Comparison of ENCODE assay signal across 8 mouse cellular contexts in genomic region chr1:58393284-58394195, GRCm38 (mm10). TPM values are rescaled to one million over a fixed set of nuclear protein-coding genes. Genes with fewer than 3 reads are reported as not detected.
DNase-seq lines count a peak whose midpoint lies in the region; ATAC-seq and TF ChIP-seq lines count a peak whose summit lies in the region.

No protein-coding gene starts in this region.

- peaks cover 61% of the 10 kb centered on the region for H3K79me3 ChIP-seq in C2C12 (ENCODE audit: low read depth)

- peaks cover 46% of the 10 kb centered on the region for H3K36me3 ChIP-seq in C2C12 (ENCODE audit: control insufficient read depth, insufficient read depth)
- peaks cover 39% of the 10 kb centered on the region for H3K36me3 ChIP-seq in embryonic facial prominence, embryonic 13.5 days
- peaks cover 39% of the 10 kb centered on the region for H3K36me3 ChIP-seq in liver, embryonic 13.5 days
- peaks cover 13% of the 10 kb centered on the region; the same call in 1 of the 2 replicates for H3K36me3 ChIP-seq in stomach, embryonic 16.5 days (ENCODE audit: control insufficient read depth, insufficient read depth, low read length)

- peak overlapping the region; percentile 99 for H3K27ac ChIP-seq in embryonic facial prominence, embryonic 13.5 days
- peak overlapping the region; percentile 97 for H3K27ac ChIP-seq in liver, embryonic 13.5 days
- H3K27ac ChIP-seq in stomach, embryonic 16.5 days (ENCODE audit: low read length), result peak overlapping the region; percentile 98

- H3K27me3 ChIP-seq in C2C12 (ENCODE audit: control insufficient read depth, insufficient read depth, insufficient read length), result no peaks in the 10 kb centered on the region
- no peaks in the 10 kb centered on the region for H3K27me3 ChIP-seq in embryonic facial prominence, embryonic 13.5 days
- H3K27me3 ChIP-seq in liver, embryonic 13.5 days, result no peaks in the 10 kb centered on the region
- no peaks in the 10 kb centered on the region for H3K27me3 ChIP-seq in stomach, embryonic 16.5 days (ENCODE audit: control insufficient read depth, insufficient read depth, low read length)

- peak overlapping the region; percentile 99 for H3K9ac ChIP-seq in embryonic facial prominence, embryonic 13.5 days
- H3K9ac ChIP-seq in liver, embryonic 13.5 days, result peak overlapping the region; percentile 97
- peak overlapping the region; percentile 99 for H3K9ac ChIP-seq in stomach, embryonic 16.5 days (ENCODE audit: low read length)

- peak; percentile 27 to 35 for DNase-seq in adrenal gland, postnatal 4 days (ENCODE audit: low spot score in 2 of 2)
- peak; percentile 23 to 37 for DNase-seq in heart, adult 9 months (ENCODE audit: low spot score in 2 of 2)
- peak; percentile 43 to 49 for DNase-seq in kidney, adult 8-10 months
- DNase-seq in liver, embryonic 13.5 days, result peak; percentile 61
- peak; percentile 69 for DNase-seq in naive thymus-derived CD4-positive, alpha-beta T cell, adult 2 months (ENCODE audit: low read depth)

- WGBS in embryonic facial prominence, embryonic 13.5 days, result 2% methylated on average over 50 of the region's 90 CpGs
- under 1% methylated on average over 82 of the region's 90 CpGs for WGBS in liver, embryonic 13.5 days (ENCODE audit: insufficient replicate concordance)
- WGBS in stomach, embryonic 16.5 days, result under 1% methylated on average over 73 of the region's 90 CpGs

- no peak for TF ChIP-seq CTCF in C2C12 (IDR thresholded peaks at IDR 0.05; ENCODE audit: control insufficient read depth, insufficient read depth, insufficient read length)

- ATAC-seq in embryonic facial prominence, embryonic 13.5 days (ENCODE audit: insufficient number of reproducible peaks, insufficient read depth, low FRiP score, low TSS enrichment, low read depth), result peak; percentile 39
- ATAC-seq in liver, embryonic 13.5 days (ENCODE audit: low read depth), result peak; percentile 73
- ATAC-seq in stomach, embryonic 16.5 days (ENCODE audit: insufficient read depth, low FRiP score), result peak; percentile 42; the same call in 1 of the 2 replicates

- H3K9me3 ChIP-seq in embryonic facial prominence, embryonic 13.5 days, result no peaks in the 10 kb centered on the region
- no peaks in the 10 kb centered on the region for H3K9me3 ChIP-seq in liver, embryonic 13.5 days (replicated peaks)
- no peaks in the 10 kb centered on the region for H3K9me3 ChIP-seq in stomach, embryonic 16.5 days (replicated peaks; ENCODE audit: control insufficient read depth, low read length)

- peak overlapping the region; percentile 87 for H3K4me3 ChIP-seq in C2C12 (ENCODE audit: insufficient read depth, poor library complexity, severe bottlenecking)
- peak overlapping the region; percentile 91 for H3K4me3 ChIP-seq in embryonic facial prominence, embryonic 13.5 days
- H3K4me3 ChIP-seq in liver, embryonic 13.5 days (replicated peaks), result peak overlapping the region; percentile 95
- H3K4me3 ChIP-seq in stomach, embryonic 16.5 days (replicated peaks; ENCODE audit: low read length), result peak overlapping the region; percentile 84

- peak overlapping the region; percentile 83 for H3K4me2 ChIP-seq in embryonic facial prominence, embryonic 13.5 days
- peak overlapping the region; percentile 76 for H3K4me2 ChIP-seq in liver, embryonic 13.5 days
- peak overlapping the region; percentile 83 for H3K4me2 ChIP-seq in stomach, embryonic 16.5 days (ENCODE audit: low read depth, low read length)

- H3K79me2 ChIP-seq in C2C12 (ENCODE audit: control insufficient read depth, insufficient read depth), result peaks cover 77% of the 10 kb centered on the region

- peaks cover 22% of the 10 kb centered on the region for H3K4me1 ChIP-seq in embryonic facial prominence, embryonic 13.5 days
- H3K4me1 ChIP-seq in liver, embryonic 13.5 days (replicated peaks), result peaks cover 43% of the 10 kb centered on the region
- H3K4me1 ChIP-seq in stomach, embryonic 16.5 days (ENCODE audit: control insufficient read depth, insufficient read depth, low read length), result peaks cover 9% of the 10 kb centered on the region

- peak overlapping the region; percentile 96 for H3ac ChIP-seq in C2C12 (ENCODE audit: control insufficient read depth, insufficient read length, low read depth)

TF ChIP-seq in C2C12, 6 proteins besides CTCF, POLR2A, EP300 and RAD21:
- TF ChIP-seq FOSL1 (IDR thresholded peaks at IDR 0.05; ENCODE audit: insufficient read depth, low read length, poor library complexity, severe bottlenecking) (no peak), USF1 (IDR thresholded peaks at IDR 0.05; ENCODE audit: low read depth) (no peak), MAX (IDR thresholded peaks at IDR 0.05) (no peak), MYOG (IDR thresholded peaks at IDR 0.05; ENCODE audit: control insufficient read depth, extremely low read depth, insufficient read length) (no peak), CEBPB (IDR thresholded peaks at IDR 0.05; ENCODE audit: low read depth) (no peak), MYOD1 (IDR thresholded peaks at IDR 0.05; ENCODE audit: control insufficient read depth, insufficient read length, low read depth) (no peak)

RNA-seq across cellular contexts. Expression of gene Bzw1, which starts 0.8 kb away (rescaled TPM):
- 79.2 TPM for polyA plus RNA-seq in C2C12 (2012; fragmentation: generic; extraction: Trizol)
- 100 to 1,000 TPM; 180 to 189 TPM for total RNA-seq in adrenal gland, postnatal 4 days (2021)
- polyA plus RNA-seq in embryonic facial prominence, embryonic 13.5 days (2015; fragmentation: Nextera tagmentation; extraction: Ambion mirVana), result 344 and 384 TPM in 2 replicates
- polyA plus RNA-seq in liver, embryonic 13.5 days (2015; fragmentation: Nextera tagmentation; extraction: Ambion mirVana), result 181 and 224 TPM in 2 replicates
- polyA plus RNA-seq in stomach, embryonic 16.5 days (2015; fragmentation: Nextera tagmentation; extraction: Ambion mirVana), result 286 and 308 TPM in 2 replicates

RNA-seq across cellular contexts. Expression of gene Clk1, which starts 30.3 kb away (rescaled TPM):
- polyA plus RNA-seq in C2C12 (2012; fragmentation: generic; extraction: Trizol), result 16.6 TPM
- 100 to 1,000 TPM; 195 to 199 TPM for total RNA-seq in adrenal gland, postnatal 4 days (2021)
- 236 and 274 TPM in 2 replicates for polyA plus RNA-seq in embryonic facial prominence, embryonic 13.5 days (2015; fragmentation: Nextera tagmentation; extraction: Ambion mirVana)
- polyA plus RNA-seq in liver, embryonic 13.5 days (2015; fragmentation: Nextera tagmentation; extraction: Ambion mirVana), result 74.8 and 87.1 TPM in 2 replicates
- polyA plus RNA-seq in stomach, embryonic 16.5 days (2015; fragmentation: Nextera tagmentation; extraction: Ambion mirVana), result 190 and 204 TPM in 2 replicates

RNA-seq across cellular contexts. Expression of gene Nif3l1, which starts 51.4 kb away (rescaled TPM):
- 43.3 TPM for polyA plus RNA-seq in C2C12 (2012; fragmentation: generic; extraction: Trizol)
- 10 to 100 TPM; 19.0 to 21.2 TPM for total RNA-seq in adrenal gland, postnatal 4 days (2021)
- 51.6 and 52.9 TPM in 2 replicates for polyA plus RNA-seq in embryonic facial prominence, embryonic 13.5 days (2015; fragmentation: Nextera tagmentation; extraction: Ambion mirVana)
- 21.3 and 21.6 TPM in 2 replicates for polyA plus RNA-seq in liver, embryonic 13.5 days (2015; fragmentation: Nextera tagmentation; extraction: Ambion mirVana)
- polyA plus RNA-seq in stomach, embryonic 16.5 days (2015; fragmentation: Nextera tagmentation; extraction: Ambion mirVana), result 36.2 and 43.9 TPM in 2 replicates

RNA-seq across cellular contexts. Expression of gene Ppil3, which starts 51.7 kb away (rescaled TPM):
- 88.9 TPM for polyA plus RNA-seq in C2C12 (2012; fragmentation: generic; extraction: Trizol)
- 10 to 100 TPM; 35.1 to 37.5 TPM for total RNA-seq in adrenal gland, postnatal 4 days (2021)
- 55.7 and 66.1 TPM in 2 replicates for polyA plus RNA-seq in embryonic facial prominence, embryonic 13.5 days (2015; fragmentation: Nextera tagmentation; extraction: Ambion mirVana)
- 34.4 and 35.5 TPM in 2 replicates for polyA plus RNA-seq in liver, embryonic 13.5 days (2015; fragmentation: Nextera tagmentation; extraction: Ambion mirVana)
- polyA plus RNA-seq in stomach, embryonic 16.5 days (2015; fragmentation: Nextera tagmentation; extraction: Ambion mirVana), result 46.2 and 52.5 TPM in 2 replicates

Comparison
In these comparisons a context has a peak if more than half of its experiments do, and no peak if none do; other contexts are left out.
1. Peak in every context shown above with its lines: DNase-seq, ATAC-seq, H3K4me3 ChIP-seq and H3K27ac ChIP-seq.